Mouse (Mus musculus): Measurements from ENCODE around the gene Atg16l1. TPM values are rescaled to one million over a fixed set of nuclear protein-coding genes. Genes with fewer than 3 reads are reported as not detected.

Gene Atg16l1
- polyA plus RNA-seq, 1 experiment from 2014 or later: 14.5 TPM

- Histone ChIP-seq H3K36me3 (peaks cover 97% of the 10 kb centered on the region), H3K27ac (no peak overlapping the region), H3K4me2 (no peak overlapping the region), H3K4me1 (replicated peaks) (peaks cover 11% of the 10 kb centered on the region), H3K9ac (no peak overlapping the region), H3K4me3 (replicated peaks) (no peak overlapping the region), H3K27me3 (no peaks in the 10 kb centered on the region), H3K9me3 (replicated peaks) (no peaks in the 10 kb centered on the region)
- no peak for ATAC-seq (ENCODE audit: low read depth)
- no peak for DNase-seq
- 70% methylated on average over 7 of the region's 7 CpGs for WGBS (ENCODE audit: insufficient replicate concordance)
Measured at GRCm38 (mm10) chr1:87774845-87775244, 19.2 kb downstream of the Atg16l1 start.

- DNase-seq (no peak), ATAC-seq (ENCODE audit: low read depth) (no peak; the same call in 1 of the 2 replicates)
- Histone ChIP-seq H3K9ac (no peak overlapping the region), H3K9me3 (replicated peaks) (no peaks in the 10 kb centered on the region), H3K4me1 (replicated peaks) (no peaks in the 10 kb centered on the region), H3K36me3 (peaks cover 96% of the 10 kb centered on the region), H3K4me2 (no peak overlapping the region), H3K27ac (peak overlapping the region; percentile 1; the same call in 1 of the 2 replicates), H3K27me3 (no peaks in the 10 kb centered on the region), H3K4me3 (replicated peaks) (no peak overlapping the region)
- 77% methylated on average over 5 of the region's 5 CpGs for WGBS (ENCODE audit: insufficient replicate concordance)
Measured at GRCm38 (mm10) chr1:87779204-87779785, 23.6 kb downstream of the Atg16l1 start.

DNA sequence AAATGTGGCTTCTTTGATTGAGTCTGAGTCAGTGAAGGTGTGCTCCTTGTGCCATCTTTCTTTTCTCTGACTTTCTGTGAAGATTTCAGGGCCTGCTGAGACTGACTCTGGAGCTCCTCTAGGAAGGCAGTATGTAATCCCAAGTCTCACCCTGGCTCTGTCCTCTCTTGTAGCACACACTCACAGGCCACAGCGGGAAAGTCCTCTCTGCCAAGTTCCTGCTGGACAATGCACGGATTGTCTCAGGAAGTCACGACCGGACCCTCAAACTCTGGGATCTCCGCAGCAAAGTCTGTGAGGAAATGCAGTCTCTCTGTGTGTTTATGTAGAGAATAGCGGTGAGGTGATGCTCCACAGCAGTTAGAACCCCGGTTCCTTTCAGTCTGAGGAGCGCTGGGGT is 30.0 kb downstream of the Atg16l1 start:
- WGBS (ENCODE audit: insufficient replicate concordance): 80% methylated on average over 8 of the region's 8 CpGs
- ATAC-seq (ENCODE audit: low read depth): no peak
- no peak overlapping the region for H3K4me2 ChIP-seq
- no peak overlapping the region for H3K4me3 ChIP-seq (replicated peaks)
- no peak overlapping the region for H3K9ac ChIP-seq
- no peaks in the 10 kb centered on the region for H3K4me1 ChIP-seq (replicated peaks)
- no peaks in the 10 kb centered on the region for H3K9me3 ChIP-seq (replicated peaks)
- peaks cover 90% of the 10 kb centered on the region for H3K36me3 ChIP-seq
- no peaks in the 10 kb centered on the region for H3K27me3 ChIP-seq
- H3K27ac ChIP-seq: no peak overlapping the region
- DNase-seq: no peak

DNA sequence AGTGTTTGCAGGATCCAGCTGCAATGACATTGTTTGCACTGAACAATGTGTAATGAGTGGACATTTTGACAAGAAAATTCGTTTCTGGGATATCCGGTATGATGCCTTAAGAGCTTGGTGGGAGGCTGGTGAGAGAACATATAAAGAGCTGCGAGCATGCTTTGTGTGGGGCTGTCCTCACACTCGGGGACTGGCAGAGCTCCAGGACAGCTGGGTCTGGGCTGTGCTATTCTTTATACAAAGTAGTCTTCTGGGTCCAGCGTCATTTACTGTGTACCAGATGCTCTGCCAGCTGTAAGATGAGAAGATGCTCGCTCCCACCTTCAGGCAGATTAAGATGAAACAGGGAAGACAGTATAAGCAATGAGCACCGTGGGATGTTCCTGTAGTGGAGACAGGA is 30.6 kb downstream of the Atg16l1 start:
- DNase-seq: no peak
- Histone ChIP-seq H3K27ac (no peak overlapping the region), H3K9ac (no peak overlapping the region), H3K4me1 (replicated peaks) (no peaks in the 10 kb centered on the region), H3K9me3 (replicated peaks) (no peaks in the 10 kb centered on the region), H3K36me3 (peaks cover 90% of the 10 kb centered on the region), H3K4me3 (replicated peaks) (no peak overlapping the region), H3K4me2 (no peak overlapping the region), H3K27me3 (no peaks in the 10 kb centered on the region)
- 86% methylated on average over 7 of the region's 7 CpGs for WGBS (ENCODE audit: insufficient replicate concordance)
- no peak for ATAC-seq (ENCODE audit: low read depth)

DNA sequence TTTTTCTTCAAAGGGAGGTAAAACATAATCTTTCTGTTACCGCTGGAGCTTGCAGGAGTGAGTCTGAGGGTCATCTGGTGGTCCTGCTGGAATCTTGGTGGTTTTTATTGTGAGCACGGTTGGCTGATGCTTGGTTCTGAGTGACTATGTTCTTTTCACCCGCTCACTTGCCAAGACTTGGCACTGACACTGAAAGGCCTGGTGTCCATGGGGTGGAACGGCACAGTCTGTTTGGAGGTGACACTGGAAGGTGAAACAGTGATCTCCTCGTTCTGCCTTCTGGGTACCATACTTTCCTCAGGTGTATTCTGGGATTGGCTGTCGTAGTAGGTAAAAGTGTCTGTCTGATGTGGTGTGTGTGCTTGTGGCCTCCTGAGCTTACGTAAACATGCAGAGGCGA is 34.0 kb downstream of the Atg16l1 start:
- Histone ChIP-seq H3K4me1 (replicated peaks) (no peaks in the 10 kb centered on the region), H3K27ac (no peak overlapping the region), H3K9me3 (replicated peaks) (no peaks in the 10 kb centered on the region), H3K36me3 (peaks cover 91% of the 10 kb centered on the region), H3K4me3 (replicated peaks) (no peak overlapping the region), H3K9ac (no peak overlapping the region), H3K4me2 (no peak overlapping the region), H3K27me3 (no peaks in the 10 kb centered on the region)
- ATAC-seq (ENCODE audit: low read depth): no peak
- 91% methylated on average over 8 of the region's 8 CpGs for WGBS (ENCODE audit: insufficient replicate concordance)
- DNase-seq: no peak

- ATAC-seq (ENCODE audit: low read depth): no peak
- 81% methylated on average over 4 of the region's 4 CpGs for WGBS (ENCODE audit: insufficient replicate concordance)
Measured at GRCm38 (mm10) chr1:87792438-87793137, 36.9 kb downstream of the Atg16l1 start.

GRCm38 (mm10) chr1:87793138-87793449 is 37.4 kb downstream of the Atg16l1 start:
- H3K4me3 ChIP-seq (replicated peaks): no peak overlapping the region
- no peak overlapping the region for H3K4me2 ChIP-seq
- WGBS (ENCODE audit: insufficient replicate concordance): 91% methylated on average over 6 of the region's 6 CpGs
- H3K9me3 ChIP-seq (replicated peaks): no peaks in the 10 kb centered on the region
- H3K4me1 ChIP-seq (replicated peaks): no peaks in the 10 kb centered on the region
- H3K9ac ChIP-seq: no peak overlapping the region
- DNase-seq (no peak), ATAC-seq (ENCODE audit: low read depth) (no peak)
- peaks cover 66% of the 10 kb centered on the region for H3K36me3 ChIP-seq
- H3K27me3 ChIP-seq: no peaks in the 10 kb centered on the region
- no peak overlapping the region for H3K27ac ChIP-seq

More at GRCm38 (mm10) chr1:87792438-87793137, 36.9 kb downstream of the Atg16l1 start:
- DNase-seq: no peak
- Histone ChIP-seq H3K9me3 (replicated peaks) (no peaks in the 10 kb centered on the region), H3K4me3 (replicated peaks) (no peak overlapping the region), H3K4me1 (replicated peaks) (no peaks in the 10 kb centered on the region), H3K4me2 (no peak overlapping the region), H3K27ac (no peak overlapping the region), H3K27me3 (no peaks in the 10 kb centered on the region), H3K9ac (no peak overlapping the region), H3K36me3 (peaks cover 71% of the 10 kb centered on the region)

GRCm38 (mm10) chr1:87797702-87798101 is 42.0 kb downstream of the Atg16l1 start:
- H3K27ac ChIP-seq: no peak overlapping the region
- H3K9me3 ChIP-seq (replicated peaks): no peaks in the 10 kb centered on the region
- WGBS (ENCODE audit: insufficient replicate concordance): 79% methylated on average over 1 of the region's 1 CpGs
- H3K36me3 ChIP-seq: peaks cover 27% of the 10 kb centered on the region
- H3K4me3 ChIP-seq (replicated peaks): no peak overlapping the region
- ATAC-seq (ENCODE audit: low read depth) (no peak), DNase-seq (no peak)
- H3K4me1 ChIP-seq (replicated peaks): no peaks in the 10 kb centered on the region
- no peak overlapping the region for H3K9ac ChIP-seq
- H3K27me3 ChIP-seq: no peaks in the 10 kb centered on the region
- H3K4me2 ChIP-seq: no peak overlapping the region

DNA sequence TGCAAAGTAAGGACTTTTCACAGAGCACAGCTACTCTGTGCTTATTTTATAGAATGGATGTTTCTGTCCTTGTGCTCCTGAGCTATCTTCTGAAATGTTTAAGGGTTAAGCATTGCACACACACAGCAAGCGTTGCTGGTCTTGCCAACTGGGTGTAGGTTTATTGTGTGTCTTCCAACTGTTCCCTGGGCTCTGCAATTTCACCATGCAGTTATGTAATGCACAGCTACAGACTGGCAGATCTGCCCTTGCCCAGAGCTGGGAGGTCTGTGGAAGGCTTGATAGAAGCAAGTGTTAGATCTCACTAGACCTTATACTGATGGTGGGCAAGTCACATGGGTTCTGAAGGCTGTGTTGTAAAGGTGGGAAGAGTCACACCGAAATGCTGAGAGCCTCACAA is 42.6 kb downstream of the Atg16l1 start:
- H3K27me3 ChIP-seq: no peaks in the 10 kb centered on the region
- no peak overlapping the region for H3K9ac ChIP-seq
- no peaks in the 10 kb centered on the region for H3K9me3 ChIP-seq (replicated peaks)
- no peak overlapping the region for H3K4me3 ChIP-seq (replicated peaks)
- H3K4me2 ChIP-seq: no peak overlapping the region
- WGBS (ENCODE audit: insufficient replicate concordance): 68% methylated on average over 2 of the region's 2 CpGs
- ATAC-seq (ENCODE audit: low read depth): no peak
- DNase-seq: no peak
- no peak overlapping the region for H3K27ac ChIP-seq
- peaks cover 21% of the 10 kb centered on the region for H3K36me3 ChIP-seq
- no peaks in the 10 kb centered on the region for H3K4me1 ChIP-seq (replicated peaks)

DNA sequence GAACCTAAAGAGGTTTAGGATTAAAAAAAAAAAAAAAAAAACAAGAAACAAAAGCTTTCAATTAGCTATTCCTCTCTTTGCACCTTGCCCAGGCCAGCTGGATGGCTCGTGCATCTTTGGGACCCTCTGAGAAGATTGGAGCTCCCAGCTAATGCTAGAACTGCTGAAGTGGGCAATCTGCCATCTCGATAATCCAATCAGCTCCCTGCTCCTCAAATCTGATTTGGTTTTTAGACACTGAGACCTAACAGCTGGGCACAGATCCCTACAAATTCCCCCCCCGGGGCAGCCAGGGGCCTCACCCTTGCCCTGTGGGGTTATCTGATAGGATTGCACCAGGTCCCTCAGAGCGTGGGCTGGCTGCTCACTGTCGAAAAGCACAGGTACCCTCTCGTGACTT is 47.9 kb downstream of the Atg16l1 start, which contains the start of gene Sag:
Sag (plus strand) TSS at position 105 of the 400 bp plus-strand sequence.
- H3K9me3 ChIP-seq (replicated peaks): no peaks in the 10 kb centered on the region
- WGBS (ENCODE audit: insufficient replicate concordance): 34% methylated on average over 6 of the region's 6 CpGs
- no peak within 1 kb of the TSS for H3K9ac ChIP-seq
- no peaks in the 10 kb centered on the region for H3K36me3 ChIP-seq
- no peak within 1 kb of the TSS for H3K4me2 ChIP-seq
- H3K27ac ChIP-seq: no peak within 1 kb of the TSS
- no peak for DNase-seq
- ATAC-seq (ENCODE audit: low read depth): no peak
- no peak within 1 kb of the TSS for H3K4me3 ChIP-seq (replicated peaks)
- H3K4me1 ChIP-seq (replicated peaks): peaks cover 26% of the 10 kb centered on the region
- H3K27me3 ChIP-seq: no peaks in the 10 kb centered on the region

DNA sequence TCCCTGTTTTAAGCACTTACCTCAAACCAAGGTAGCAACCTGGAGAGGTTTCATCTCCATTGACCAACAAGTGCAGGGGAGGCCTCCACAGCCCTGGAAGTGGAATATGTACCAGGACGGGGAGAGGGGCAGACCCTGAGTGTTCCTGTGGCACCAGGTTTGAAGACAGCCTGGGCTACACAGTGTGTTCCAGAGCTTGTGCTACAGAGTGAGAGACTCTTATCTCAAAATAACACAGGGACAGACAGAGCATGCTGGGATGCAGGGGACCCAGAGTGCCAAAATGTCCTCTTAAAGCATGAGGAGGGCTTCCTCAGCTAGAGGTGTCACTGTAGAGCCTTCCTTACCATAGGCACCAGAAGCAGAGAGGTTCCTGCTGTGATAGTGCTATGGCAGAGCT is 52.1 kb downstream of the Atg16l1 start:
- 35% methylated on average over 1 of the region's 1 CpGs for WGBS (ENCODE audit: insufficient replicate concordance)
- Histone ChIP-seq H3K4me1 (replicated peaks) (peaks cover 26% of the 10 kb centered on the region), H3K9me3 (replicated peaks) (no peaks in the 10 kb centered on the region), H3K9ac (no peak overlapping the region), H3K27ac (no peak overlapping the region), H3K4me3 (replicated peaks) (no peak overlapping the region), H3K36me3 (no peaks in the 10 kb centered on the region), H3K27me3 (no peaks in the 10 kb centered on the region), H3K4me2 (no peak overlapping the region)
- peak; percentile 63 for ATAC-seq (ENCODE audit: low read depth)
- no peak for DNase-seq

DNA sequence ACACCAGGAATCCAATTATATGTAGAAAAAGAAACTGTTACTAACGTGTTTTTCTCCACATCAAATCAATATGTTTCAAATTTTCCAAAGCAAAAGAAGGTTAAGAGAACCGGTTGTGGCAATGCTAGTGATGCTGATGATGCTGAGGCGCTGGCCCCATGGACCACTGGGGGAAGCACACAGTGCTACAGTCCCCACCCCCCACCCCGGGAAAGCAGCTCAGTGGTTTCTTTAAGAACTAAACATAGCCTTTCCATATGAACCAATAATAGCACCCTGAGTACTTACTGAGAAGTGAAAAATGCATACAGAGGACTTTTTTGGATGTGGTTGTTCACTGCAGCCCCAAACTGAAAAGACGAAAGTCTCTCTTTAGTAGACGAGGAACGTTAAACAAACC is 55.7 kb downstream of the Atg16l1 start:
- Histone ChIP-seq H3K4me3 (replicated peaks) (no peak overlapping the region), H3K9me3 (replicated peaks) (no peaks in the 10 kb centered on the region), H3K4me2 (no peak overlapping the region), H3K4me1 (replicated peaks) (peaks cover 16% of the 10 kb centered on the region), H3K27ac (no peak overlapping the region), H3K9ac (no peak overlapping the region), H3K36me3 (no peaks in the 10 kb centered on the region), H3K27me3 (no peaks in the 10 kb centered on the region)
- ATAC-seq (ENCODE audit: low read depth) (no peak), DNase-seq (no peak)
- WGBS (ENCODE audit: insufficient replicate concordance): 66% methylated on average over 7 of the region's 7 CpGs

All from liver, embryonic 13.5 days (tissue).